Mouse (Mus musculus) cerebellum, adult 2 months (tissue): ENCODE results near the gene Gm11146. TPM values are rescaled to one million over a fixed set of nuclear protein-coding genes. Genes with fewer than 3 reads are reported as not detected.
A peak's percentile ranks its signal among the peaks of the same experiment; 100 is the strongest.

Source experiments
- DNase-seq, 2 experiments: peaks; one replicate each; pipeline ENCODE4 v3.0.0; 2021
- H3K27ac ChIP-seq: fragments of 200-500 bp; 2 replicates; pipeline ENCODE4 v1.5.1; 2012; ENCODE audit warnings: low read length, control low read depth, inconsistent platforms; ENCODE audit not compliant: insufficient read depth
- H3K27me3 ChIP-seq: fragments of 200-500 bp; 2 replicates; pipeline ENCODE4 v1.6.1; 2012; ENCODE audit warnings: inconsistent platforms, mild to moderate bottlenecking, low read length, moderate library complexity; ENCODE audit not compliant: control insufficient read depth, insufficient read depth
- H3K4me1 ChIP-seq: fragments of 200-500 bp; 2 replicates; pipeline ENCODE4 v1.6.1; 2011; ENCODE audit warnings: low read length; ENCODE audit not compliant: control insufficient read depth, insufficient read depth
- H3K4me3 ChIP-seq: fragments of 200-500 bp; replicated peaks from 2 replicates; pipeline ENCODE3; 2011; ENCODE audit warnings: mild to moderate bottlenecking, low read depth, low read length, control low read depth; ENCODE audit not compliant: insufficient read depth
- CTCF ChIP-seq: fragments of 200-500 bp; IDR thresholded peaks from 2 replicates; pipeline ENCODE4 v1.5.1; 2011; ENCODE audit warnings: low read depth, mild to moderate bottlenecking, control low read depth, low read length, moderate library complexity, borderline replicate concordance; ENCODE audit not compliant: insufficient read depth
- POLR2A ChIP-seq: fragments of 200-500 bp; IDR thresholded peaks from 2 replicates; pipeline ENCODE4 v1.6.1; 2011; ENCODE audit warnings: low read length, control low read depth, borderline replicate concordance; ENCODE audit not compliant: insufficient read depth
- WGBS: fragments of 180-500 bp; shearing (Covaris S2); methylation state at CpG from one replicate; pipeline ENCODE4 v1.1.7; 2018; 5-methylcytosine and 5-hydroxymethylcytosine counted together
- polyA plus RNA-seq: library from polyadenylated mRNA; depleted of rRNA; stranded (reverse); fragments of >200 nt; gene quantifications from 2 replicates; pipeline ENCODE4 v1.2.3, GENCODE M21; 2012; rRNA removed

Gm11146 gene
- polyA plus RNA-seq: not detected in 2 replicates

- H3K4me3 ChIP-seq: no peak within 1 kb of the TSS
- TF ChIP-seq POLR2A: no peak
- no peak for TF ChIP-seq CTCF
- WGBS: 96% methylated on average over 1 of the region's 1 CpGs
- no peaks in the 10 kb centered on the region; the same call in 1 of the 2 replicates for H3K4me1 ChIP-seq
- no peaks in the 10 kb centered on the region for H3K27me3 ChIP-seq
- no peak within 1 kb of the TSS for H3K27ac ChIP-seq
- DNase-seq: no peak
Observed at GRCm38 (mm10) chr16:77601994-77602393, at the start of gene Gm11146. Gm11146 (minus strand) TSS chr16:77602094.

GRCm38 (mm10) chr16:77650596-77650995 is 48.7 kb upstream of the Gm11146 start:
- H3K27ac ChIP-seq: no peak overlapping the region

GRCm38 (mm10) chr16:77649006-77649405 is 47.1 kb upstream of the Gm11146 start:
- Histone ChIP-seq H3K27me3 (no peaks in the 10 kb centered on the region), H3K27ac (no peak overlapping the region), H3K4me1 (no peaks in the 10 kb centered on the region), H3K4me3 (no peak overlapping the region)
- WGBS: 27% methylated on average over 2 of the region's 2 CpGs
- no peak for DNase-seq
- TF ChIP-seq POLR2A (no peak), CTCF (no peak)

More at GRCm38 (mm10) chr16:77650596-77650995, 48.7 kb upstream of the Gm11146 start:
- 89% methylated on average over 1 of the region's 1 CpGs for WGBS
- no peak for DNase-seq
- Histone ChIP-seq H3K27me3 (no peaks in the 10 kb centered on the region), H3K4me3 (no peak overlapping the region), H3K4me1 (no peaks in the 10 kb centered on the region)
- no peak for TF ChIP-seq CTCF
- no peak for TF ChIP-seq POLR2A

GRCm38 (mm10) chr16:77648181-77648580 is 46.3 kb upstream of the Gm11146 start:
- TF ChIP-seq CTCF (no peak), POLR2A (no peak)
- 64% methylated on average over 2 of the region's 2 CpGs for WGBS
- no peaks in the 10 kb centered on the region for H3K4me1 ChIP-seq
- DNase-seq: no peak
- H3K27me3 ChIP-seq: no peaks in the 10 kb centered on the region
- no peak overlapping the region for H3K27ac ChIP-seq
- no peak overlapping the region for H3K4me3 ChIP-seq

GRCm38 (mm10) chr16:77646146-77646545 is 44.3 kb upstream of the Gm11146 start:
- 74% methylated on average over 7 of the region's 7 CpGs for WGBS
- Histone ChIP-seq H3K4me1 (no peaks in the 10 kb centered on the region), H3K4me3 (no peak overlapping the region), H3K27ac (no peak overlapping the region), H3K27me3 (no peaks in the 10 kb centered on the region)
- no peak for DNase-seq
- TF ChIP-seq POLR2A: no peak
- no peak for TF ChIP-seq CTCF

- peak overlapping the region; percentile 22 for H3K4me3 ChIP-seq
- no peak for TF ChIP-seq CTCF
- TF ChIP-seq POLR2A: no peak
- peak in 1 of 2 experiments; percentile 22 for DNase-seq
- WGBS: 41% methylated on average over 1 of the region's 1 CpGs
- H3K4me1 ChIP-seq: no peaks in the 10 kb centered on the region
- no peak overlapping the region; the same call in 1 of the 2 replicates for H3K27ac ChIP-seq
- H3K27me3 ChIP-seq: no peaks in the 10 kb centered on the region
Observed at GRCm38 (mm10) chr16:77644976-77645375, 43.1 kb upstream of the Gm11146 start.

- Histone ChIP-seq H3K4me1 (no peaks in the 10 kb centered on the region), H3K4me3 (peak overlapping the region; percentile 69), H3K27ac (peak overlapping the region; percentile 64), H3K27me3 (no peaks in the 10 kb centered on the region)
- TF ChIP-seq POLR2A: peak; percentile 85
- no peak for TF ChIP-seq CTCF
- WGBS: under 1% methylated on average over 31 of the region's 31 CpGs
- DNase-seq: peak; percentile 89 to 93
Observed at GRCm38 (mm10) chr16:77643871-77644720, 42.2 kb upstream of the Gm11146 start.

GRCm38 (mm10) chr16:77643036-77643870 is 41.4 kb upstream of the Gm11146 start:
- DNase-seq: peak; percentile 73 to 79
- WGBS: 36% methylated on average over 14 of the region's 14 CpGs
- peak; percentile 31; the same call in 1 of the 2 replicates for TF ChIP-seq POLR2A
- no peak for TF ChIP-seq CTCF
- Histone ChIP-seq H3K4me1 (no peaks in the 10 kb centered on the region), H3K27me3 (no peaks in the 10 kb centered on the region), H3K4me3 (peak overlapping the region; percentile 69), H3K27ac (no peak overlapping the region; the same call in 1 of the 2 replicates)
